ENCODE assay signal across 23 mouse cellular contexts in the genomic region with DNA sequence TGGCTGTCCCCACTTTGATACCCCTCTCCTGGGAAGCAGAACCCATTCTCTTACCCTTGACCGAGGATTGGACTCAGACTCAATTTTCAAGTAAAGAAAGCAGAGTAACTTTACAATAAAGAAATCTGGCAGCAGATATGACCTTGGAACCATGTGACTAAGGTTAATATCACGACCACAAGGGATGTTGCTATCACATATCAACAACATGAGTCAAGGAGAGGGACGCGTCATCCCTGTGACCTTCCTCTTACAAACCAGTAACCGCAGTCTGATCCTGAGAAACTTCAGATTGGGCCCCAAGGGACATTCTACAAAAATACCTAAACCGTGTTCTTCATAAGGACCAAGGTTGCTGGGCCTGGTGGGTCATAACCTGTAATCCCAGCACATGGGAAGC. TPM values are rescaled to one million over a fixed set of nuclear protein-coding genes. Genes with fewer than 3 reads are reported as not detected.
"Had no signal": no experiment of that assay in that cellular context is flagged by ENCODE, and none has a peak within 500 bp of the region (broad histone marks: within the 10 kb centered on the region; RNA-seq: fewer than 3 reads in every experiment).

No protein-coding gene starts in this region.

- ATAC-seq: liver, embryonic 12.5 days; midbrain, embryonic 13.5 days had no signal

- DNase-seq: kidney, adult 8-10 months; kidney, postnatal 25 days; layer of hippocampus, adult 9-11 months; layer of hippocampus, postnatal 36 days; lung, embryonic 14.5 days; lung, postnatal 10 days; retina, postnatal 1 day; right cerebral cortex, postnatal 4 days; spleen, adult 18-20 months; thymus, adult 18-20 months; thymus, postnatal 14 days had no signal

RNA-seq across cellular contexts. Expression of a gene that starts 38.6 kb away (rescaled TPM):
- polyA plus RNA-seq: macrophage had no signal

RNA-seq across cellular contexts. Expression of a gene that starts 39.2 kb away (rescaled TPM):
- total RNA-seq: layer of hippocampus, postnatal 36 days; left cerebral cortex, adult 8-10 months; left cerebral cortex, postnatal 25 days; midbrain, postnatal 0 days had no signal
- polyA plus RNA-seq: kidney, embryonic 16.5 days; limb, embryonic 11.5 days; limb, embryonic 15.5 days; liver, embryonic 12.5 days; lung, embryonic 14.5 days; macrophage; midbrain, embryonic 13.5 days; midbrain, postnatal 0 days; neural tube, embryonic 11.5 days; neural tube, embryonic 15.5 days; stomach, embryonic 14.5 days had no signal
